In genomic region chr4:142798834-142799233, GRCm38 (mm10) we compare ENCODE assay signal across 16 mouse cellular contexts.
DNase-seq lines count a peak whose midpoint lies in the region; ATAC-seq lines count a peak whose summit lies in the region.
"Had no signal": no experiment of that assay in that cellular context is flagged by ENCODE, and none has a peak within 500 bp of the region (broad histone marks: within the 10 kb centered on the region; RNA-seq: fewer than 3 reads in every experiment).

No protein-coding gene starts in this region.

- H3K9me3 ChIP-seq in forebrain, embryonic 16.5 days (ENCODE audit: control insufficient read depth, low read length): no peaks in the 10 kb centered on the region
- no peaks in the 10 kb centered on the region for H3K9me3 ChIP-seq in forebrain, embryonic 14.5 days (replicated peaks; ENCODE audit: control insufficient read depth, low read length)
- no peaks in the 10 kb centered on the region for H3K9me3 ChIP-seq in midbrain, embryonic 14.5 days (ENCODE audit: control insufficient read depth, low read length)
- H3K9me3 ChIP-seq in midbrain, embryonic 16.5 days (replicated peaks; ENCODE audit: control insufficient read depth, low read length, poor library complexity, severe bottlenecking): no peaks in the 10 kb centered on the region
- H3K9me3 ChIP-seq: liver, embryonic 15.5 days had no signal

- DNase-seq in forebrain, embryonic 14.5 days (ENCODE audit: low spot score): no peak
- DNase-seq in midbrain, embryonic 14.5 days: no peak
- DNase-seq in cerebellum, postnatal 36 days: peak; percentile 25 to 38
- DNase-seq in layer of hippocampus, postnatal 25 days (ENCODE audit: extremely low spot score in 1 of 2, low spot score in 1 of 2): peak; percentile 9 to 13
- DNase-seq in kidney, postnatal 25 days: no peak
- DNase-seq: adrenal gland, adult 8-10 months; heart, postnatal 14 days; kidney, adult 18-20 months; kidney, postnatal 4 days; lung, postnatal 36 days; thymus, adult 2 months had no signal

- H3K4me1 ChIP-seq in forebrain, embryonic 16.5 days (replicated peaks; ENCODE audit: control insufficient read depth, insufficient read depth, low read length): peaks cover 7% of the 10 kb centered on the region; the same call in 1 of the 2 replicates
- peaks cover 4% of the 10 kb centered on the region; the same call in 1 of the 2 replicates for H3K4me1 ChIP-seq in forebrain, embryonic 14.5 days (ENCODE audit: control insufficient read depth, insufficient read depth, low read length)
- 0 out of 2 replicates have a peak, but pooled peaks cover 4% of the 10 kb centered on the region for H3K4me1 ChIP-seq in midbrain, embryonic 14.5 days (ENCODE audit: control insufficient read depth, insufficient read depth, low read length)
- H3K4me1 ChIP-seq in midbrain, embryonic 16.5 days (ENCODE audit: control insufficient read depth, insufficient read depth, low read length): peaks cover 4% of the 10 kb centered on the region
- H3K4me1 ChIP-seq: liver, embryonic 15.5 days had no signal

- no peak overlapping the region for H3K4me2 ChIP-seq in forebrain, embryonic 16.5 days (ENCODE audit: low read length)
- no peak overlapping the region for H3K4me2 ChIP-seq in forebrain, embryonic 14.5 days (ENCODE audit: low read length)
- no peak overlapping the region for H3K4me2 ChIP-seq in midbrain, embryonic 14.5 days (ENCODE audit: low read length)
- no peak overlapping the region for H3K4me2 ChIP-seq in midbrain, embryonic 16.5 days (ENCODE audit: low read length)
- H3K4me2 ChIP-seq: liver, embryonic 15.5 days; midbrain, embryonic 11.5 days had no signal

- 66% methylated on average over 6 of the region's 6 CpGs for WGBS in forebrain, embryonic 16.5 days
- WGBS in forebrain, embryonic 14.5 days: 71% methylated on average over 6 of the region's 6 CpGs
- WGBS in midbrain, embryonic 14.5 days: 78% methylated on average over 6 of the region's 6 CpGs
- 77% methylated on average over 6 of the region's 6 CpGs for WGBS in midbrain, embryonic 16.5 days

- H3K27ac ChIP-seq in forebrain, embryonic 16.5 days (ENCODE audit: low read length): no peak overlapping the region
- H3K27ac ChIP-seq in forebrain, embryonic 14.5 days (ENCODE audit: low read depth, low read length): no peak overlapping the region
- H3K27ac ChIP-seq in midbrain, embryonic 14.5 days (replicated peaks; ENCODE audit: low read depth, low read length): 0 out of 2 replicates have a peak overlapping the region, but pooled peaks have one; percentile 32
- no peak overlapping the region for H3K27ac ChIP-seq in midbrain, embryonic 16.5 days (ENCODE audit: low read length)
- H3K27ac ChIP-seq: liver, embryonic 15.5 days had no signal

- no peaks in the 10 kb centered on the region for H3K36me3 ChIP-seq in forebrain, embryonic 16.5 days (ENCODE audit: control insufficient read depth, insufficient read depth)
- H3K36me3 ChIP-seq in forebrain, embryonic 14.5 days (ENCODE audit: control insufficient read depth, insufficient read depth, low read length): no peaks in the 10 kb centered on the region
- no peaks in the 10 kb centered on the region for H3K36me3 ChIP-seq in midbrain, embryonic 14.5 days (ENCODE audit: control insufficient read depth, insufficient read depth, low read length)
- no peaks in the 10 kb centered on the region for H3K36me3 ChIP-seq in midbrain, embryonic 16.5 days (ENCODE audit: control insufficient read depth, insufficient read depth, low read length)
- H3K36me3 ChIP-seq: G1E; liver, embryonic 15.5 days had no signal

- no peak overlapping the region for H3K4me3 ChIP-seq in forebrain, embryonic 16.5 days (replicated peaks; ENCODE audit: low read length)
- H3K4me3 ChIP-seq in forebrain, embryonic 14.5 days (ENCODE audit: low read depth, low read length): no peak overlapping the region
- H3K4me3 ChIP-seq in midbrain, embryonic 14.5 days (replicated peaks; ENCODE audit: low read depth, low read length): no peak overlapping the region
- H3K4me3 ChIP-seq in midbrain, embryonic 16.5 days (ENCODE audit: low read depth, low read length): no peak overlapping the region
- H3K4me3 ChIP-seq: liver, embryonic 15.5 days had no signal

- ATAC-seq in forebrain, embryonic 16.5 days: 0 out of 2 replicates have a peak, but pooled peaks have one; percentile 15
- no peak for ATAC-seq in forebrain, embryonic 14.5 days
- no peak for ATAC-seq in midbrain, embryonic 14.5 days (ENCODE audit: low FRiP score, low TSS enrichment)
- no peak for ATAC-seq in midbrain, embryonic 16.5 days

- no peak overlapping the region for H3K9ac ChIP-seq in forebrain, embryonic 16.5 days (replicated peaks; ENCODE audit: low read depth, low read length)
- no peak overlapping the region for H3K9ac ChIP-seq in forebrain, embryonic 14.5 days (ENCODE audit: low read length)
- no peak overlapping the region for H3K9ac ChIP-seq in midbrain, embryonic 14.5 days (replicated peaks; ENCODE audit: low read length)
- H3K9ac ChIP-seq in midbrain, embryonic 16.5 days (ENCODE audit: low read depth, low read length): no peak overlapping the region
- H3K9ac ChIP-seq: liver, embryonic 15.5 days had no signal

- no peaks in the 10 kb centered on the region for H3K27me3 ChIP-seq in forebrain, embryonic 16.5 days (replicated peaks; ENCODE audit: control insufficient read depth, insufficient read depth, low read length)
- H3K27me3 ChIP-seq in forebrain, embryonic 14.5 days (replicated peaks; ENCODE audit: control insufficient read depth, insufficient read depth, low read length): no peaks in the 10 kb centered on the region
- no peaks in the 10 kb centered on the region for H3K27me3 ChIP-seq in midbrain, embryonic 14.5 days (ENCODE audit: control insufficient read depth, insufficient read depth, low read length)
- no peaks in the 10 kb centered on the region for H3K27me3 ChIP-seq in midbrain, embryonic 16.5 days (ENCODE audit: control insufficient read depth, insufficient read depth, low read depth, low read length)
- H3K27me3 ChIP-seq: liver, embryonic 15.5 days had no signal

Comparison
In these comparisons a context has a peak if more than half of its experiments do, and no peak if none do; other contexts are left out.
1. DNase-seq: peak in cerebellum, postnatal 36 days (2 of 2) and layer of hippocampus, postnatal 25 days (2 of 2); none in forebrain, embryonic 14.5 days (single experiment), midbrain, embryonic 14.5 days (single experiment) and kidney, postnatal 25 days (0 of 2).